Mouse (Mus musculus) E14TG2a.4 (cell line): ENCODE measurements around the gene Aggf1.

Experiments used
- CTCF ChIP-seq: conservative IDR thresholded peaks from 2 replicates; pipeline ENCODE4 v1.5.1; 2014; ENCODE audit warnings: low read length
- NANOG ChIP-seq: IDR thresholded peaks from 2 replicates; pipeline ENCODE4 v1.6.1; 2014; ENCODE audit warnings: borderline replicate concordance, low read length, mixed read lengths

DNA sequence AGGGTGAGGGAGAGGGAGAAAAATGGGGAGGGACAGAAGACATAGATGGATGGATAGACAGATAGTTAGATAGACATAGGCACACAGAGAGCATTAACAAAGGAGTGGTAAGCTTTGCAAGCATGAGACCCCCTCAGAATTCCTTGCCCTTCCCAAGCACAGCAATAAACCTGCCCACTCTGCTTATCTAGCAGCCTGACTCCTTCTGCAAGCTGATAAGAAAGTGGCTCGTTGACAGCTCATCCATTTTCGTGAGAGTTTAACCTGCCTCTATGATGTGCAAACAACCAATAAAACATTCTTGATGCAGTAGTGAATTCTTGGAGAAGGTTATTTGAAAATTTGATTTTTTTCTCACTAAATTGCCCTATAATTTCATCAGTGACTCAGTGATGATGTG lies 37.1 kb upstream of the Aggf1 start:
- no peak for TF ChIP-seq CTCF
- TF ChIP-seq NANOG, result no peak
